Mouse (Mus musculus) lung, adult 2 months (tissue): ENCODE measurements around the gene Get4.

ENCODE experiments used
- CTCF ChIP-seq: fragments of 200-500 bp; IDR thresholded peaks from 2 replicates; pipeline ENCODE4 v1.5.1; 2011; ENCODE audit warnings: mild to moderate bottlenecking, low read length, control low read depth; ENCODE audit not compliant: insufficient read depth
- POLR2A ChIP-seq: fragments of 200-500 bp; IDR thresholded peaks from 2 replicates; pipeline ENCODE4 v1.6.1; 2011; ENCODE audit warnings: low read depth, mild to moderate bottlenecking, control low read depth, low read length, borderline replicate concordance; ENCODE audit errors: extremely low read depth

DNA sequence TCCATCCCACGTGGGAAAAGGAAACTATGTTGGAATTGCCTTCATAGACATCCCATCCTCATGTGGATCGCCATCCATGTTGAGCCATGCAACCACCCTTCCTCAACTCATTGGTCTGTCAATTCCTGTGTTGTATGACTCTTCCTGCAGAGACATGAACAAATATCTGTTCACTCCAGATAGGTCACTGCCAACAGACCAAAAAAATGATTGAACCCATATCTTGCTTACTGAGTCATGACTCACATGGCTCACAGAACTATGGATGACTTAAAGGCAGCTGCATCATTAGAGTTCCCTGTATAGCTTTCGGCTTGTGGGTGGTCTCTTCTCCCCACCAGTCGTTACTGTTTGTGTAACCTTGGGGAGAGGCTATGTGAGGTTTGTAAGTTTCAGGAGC, 9.3 kb downstream of the Get4 start:
- TF ChIP-seq CTCF (no peak), POLR2A (no peak)
